Mouse (Mus musculus) neural tube, embryonic 11.5 days (tissue): ENCODE data around the gene Olfr1248. TPM values are rescaled to one million over a fixed set of nuclear protein-coding genes. Genes with fewer than 3 reads are reported as not detected.
"Not testable (repeated sequence)": the region's sequence is repeated elsewhere in the genome, so short reads cannot be mapped to it uniquely, and the experiment has no call there.

ENCODE experiments used
- ATAC-seq: fragments of 200-750 bp; cut with Nextera tagmentation; 2 replicates; pipeline ENCODE4 v1.8.0; 2017; ENCODE audit warnings: moderate number of reproducible peaks, mild to moderate bottlenecking, moderate TSS enrichment, moderate library complexity; ENCODE audit not compliant: insufficient read depth, low FRiP score, low TSS enrichment
- DNase-seq: peaks from one replicate; pipeline ENCODE4 v3.0.0-alpha.2; 2015; ENCODE audit warnings: low spot score
- H3K27ac ChIP-seq: fragments of 300-500 bp; sonication (generic); 2 replicates; pipeline ENCODE4 v1.5.1; 2014; ENCODE audit warnings: low read depth, mild to moderate bottlenecking, low read length
- H3K27me3 ChIP-seq: fragments of 300-500 bp; sonication (generic); 2 replicates; pipeline ENCODE4 v1.6.1; 2014; ENCODE audit warnings: mild to moderate bottlenecking, low read length, mixed read lengths; ENCODE audit not compliant: control insufficient read depth, insufficient read depth
- H3K36me3 ChIP-seq: fragments of 300-500 bp; sonication (generic); 2 replicates; pipeline ENCODE4 v1.6.1; 2014; ENCODE audit warnings: mild to moderate bottlenecking, low read length, moderate library complexity, mixed read lengths; ENCODE audit not compliant: control insufficient read depth, insufficient read depth
- H3K4me1 ChIP-seq: fragments of 300-500 bp; sonication (generic); 2 replicates; pipeline ENCODE4 v1.6.1; 2014; ENCODE audit warnings: low read length, mixed read lengths; ENCODE audit not compliant: control insufficient read depth, insufficient read depth
- H3K4me2 ChIP-seq: fragments of 300-500 bp; sonication (generic); 2 replicates; pipeline ENCODE4 v1.6.1; 2014; ENCODE audit warnings: low read depth, mild to moderate bottlenecking, moderate library complexity
- H3K4me3 ChIP-seq: fragments of 300-500 bp; sonication (generic); 2 replicates; pipeline ENCODE4 v1.5.1; 2014; ENCODE audit warnings: low read depth, low read length
- H3K9ac ChIP-seq: fragments of 300-500 bp; sonication (generic); 2 replicates; pipeline ENCODE4 v1.6.1; 2014; ENCODE audit warnings: mild to moderate bottlenecking, low read length
- H3K9me3 ChIP-seq: fragments of 300-500 bp; sonication (generic); 2 replicates; pipeline ENCODE4 v1.6.1; 2016; ENCODE audit warnings: low read length; ENCODE audit not compliant: control insufficient read depth
- WGBS: fragments of 180-500 bp; shearing (Covaris S2); extraction: QIAGEN DNeasy Blood & Tissue Kit; methylation state at CpG from one replicate; pipeline ENCODE4 v1.1.7; 2014; 5-methylcytosine and 5-hydroxymethylcytosine counted together
- polyA plus RNA-seq: library from polyadenylated mRNA; unstranded; fragments of >200 nt; fragmentation: Nextera tagmentation; extraction: Ambion mirVana; gene quantifications from 2 replicates; pipeline ENCODE4 v1.2.1, GENCODE M21; 2014

Olfr1248 gene
- not detected in 2 replicates for polyA plus RNA-seq

DNA sequence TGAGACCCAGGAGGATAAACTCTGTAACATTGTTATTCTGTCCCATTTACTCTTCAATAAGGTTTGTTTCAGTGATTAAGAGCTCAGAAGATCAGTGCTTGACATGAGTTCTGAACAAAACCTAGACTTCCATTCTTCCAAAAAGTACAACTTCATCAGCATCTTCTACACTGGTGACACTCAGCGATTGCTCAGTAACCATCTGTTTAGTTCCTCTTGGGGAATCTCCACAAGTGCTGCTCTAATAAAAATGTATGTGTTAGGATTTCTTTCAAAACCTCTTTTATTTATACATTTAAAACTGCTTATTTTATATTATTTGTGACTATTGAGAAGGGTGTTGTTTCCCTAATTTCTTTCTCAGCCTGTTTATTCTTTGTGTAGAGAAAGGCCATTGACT is at the start of gene Olfr1248:
Gene Olfr1248 (minus strand): TSS at position 101 of the 400 bp plus-strand sequence.
- not testable (repeated sequence) for H3K4me3 ChIP-seq, DNase-seq, ATAC-seq, H3K27me3 ChIP-seq, H3K9ac ChIP-seq, H3K4me2 ChIP-seq, H3K9me3 ChIP-seq, H3K27ac ChIP-seq, H3K36me3 ChIP-seq, H3K4me1 ChIP-seq
- WGBS, result 100% methylated on average over 1 of the region's 1 CpGs

DNA sequence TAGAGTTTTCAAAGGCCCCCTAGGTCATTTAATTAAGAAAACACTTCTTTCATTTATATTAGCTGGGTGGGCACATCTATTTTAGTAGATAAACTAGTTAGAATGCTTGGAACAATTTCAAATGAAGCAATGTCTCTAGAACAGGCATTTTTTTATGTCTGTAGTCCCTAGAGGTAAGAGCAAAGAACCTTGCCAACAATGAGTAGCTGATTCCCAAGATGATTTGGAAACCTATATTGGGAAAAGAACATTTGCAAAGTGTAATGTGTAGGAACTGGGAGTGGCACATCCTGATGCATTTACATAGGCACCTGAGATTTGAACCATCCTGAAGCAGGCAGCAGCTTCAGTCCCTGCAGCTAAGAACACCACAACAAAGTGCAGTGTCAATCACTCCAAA is 43.3 kb upstream of the Olfr1248 start, which contains the start of gene Olfr1250:
Gene Olfr1250 (minus strand): TSS at position 101 of the 400 bp plus-strand sequence.
- Histone ChIP-seq H3K9me3 (no peaks in the 10 kb centered on the region), H3K27ac (no peak within 1 kb of the TSS), H3K9ac (no peak within 1 kb of the TSS), H3K4me3 (no peak within 1 kb of the TSS), H3K4me1 (no peaks in the 10 kb centered on the region), H3K36me3 (no peaks in the 10 kb centered on the region), H3K4me2 (no peak within 1 kb of the TSS), H3K27me3 (no peaks in the 10 kb centered on the region)
- ATAC-seq (no peak), DNase-seq (no peak)

GRCm38 (mm10) chr2:89634883-89635282 is 16.8 kb upstream of the Olfr1248 start, which contains the start of gene Olfr1249:
TSS of gene Olfr1249 (minus strand) at chr2:89634983.
- Histone ChIP-seq H3K4me3 (no peak within 1 kb of the TSS), H3K27ac (no peak within 1 kb of the TSS), H3K36me3 (no peaks in the 10 kb centered on the region), H3K9me3 (no peaks in the 10 kb centered on the region), H3K9ac (no peak within 1 kb of the TSS), H3K4me1 (no peaks in the 10 kb centered on the region), H3K27me3 (no peaks in the 10 kb centered on the region), H3K4me2 (no peak within 1 kb of the TSS)
- DNase-seq (no peak), ATAC-seq (no peak)
- WGBS, result 92% methylated on average over 2 of the region's 2 CpGs

- WGBS, result 95% methylated on average over 2 of the region's 2 CpGs
- ATAC-seq (no peak), DNase-seq (no peak)
- Histone ChIP-seq H3K27ac (no peak within 1 kb of the TSS), H3K9ac (no peak within 1 kb of the TSS), H3K36me3 (no peaks in the 10 kb centered on the region), H3K4me2 (no peak within 1 kb of the TSS), H3K9me3 (no peaks in the 10 kb centered on the region), H3K4me3 (no peak within 1 kb of the TSS), H3K27me3 (no peaks in the 10 kb centered on the region), H3K4me1 (no peaks in the 10 kb centered on the region)
Observed at GRCm38 (mm10) chr2:89614030-89614429, 4.0 kb downstream of the Olfr1248 start, which contains the start of gene Olfr1247. TSS of gene Olfr1247 (minus strand) at chr2:89614130.

DNA sequence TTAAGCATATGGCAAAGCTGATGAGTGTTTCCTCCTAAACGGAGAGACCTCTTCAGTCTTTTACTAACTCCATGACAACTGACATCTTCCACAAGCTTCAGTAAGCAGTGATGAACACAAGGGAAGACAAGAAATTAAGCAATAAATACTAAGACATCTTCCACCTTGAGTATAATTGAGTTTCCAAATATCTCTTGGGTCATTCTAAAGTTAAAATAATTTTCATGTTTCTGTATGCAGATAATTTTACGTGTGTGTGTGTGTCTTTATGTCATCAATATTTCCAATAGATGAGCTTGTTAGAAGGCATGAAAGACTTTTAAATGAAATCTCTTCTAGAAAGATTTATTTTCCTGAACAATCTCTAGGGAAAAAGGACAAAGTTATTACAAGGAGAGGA is 25.0 kb downstream of the Olfr1248 start, which contains the start of gene Olfr1246:
Gene Olfr1246 (minus strand): TSS at position 101 of the 400 bp plus-strand sequence.
- DNase-seq (no peak), ATAC-seq (no peak)
- Histone ChIP-seq H3K4me2 (no peak within 1 kb of the TSS), H3K9me3 (no peaks in the 10 kb centered on the region), H3K4me3 (no peak within 1 kb of the TSS), H3K27ac (no peak within 1 kb of the TSS), H3K9ac (no peak within 1 kb of the TSS), H3K36me3 (no peaks in the 10 kb centered on the region), H3K4me1 (no peaks in the 10 kb centered on the region), H3K27me3 (no peaks in the 10 kb centered on the region)
- 84% methylated on average over 2 of the region's 2 CpGs for WGBS

DNA sequence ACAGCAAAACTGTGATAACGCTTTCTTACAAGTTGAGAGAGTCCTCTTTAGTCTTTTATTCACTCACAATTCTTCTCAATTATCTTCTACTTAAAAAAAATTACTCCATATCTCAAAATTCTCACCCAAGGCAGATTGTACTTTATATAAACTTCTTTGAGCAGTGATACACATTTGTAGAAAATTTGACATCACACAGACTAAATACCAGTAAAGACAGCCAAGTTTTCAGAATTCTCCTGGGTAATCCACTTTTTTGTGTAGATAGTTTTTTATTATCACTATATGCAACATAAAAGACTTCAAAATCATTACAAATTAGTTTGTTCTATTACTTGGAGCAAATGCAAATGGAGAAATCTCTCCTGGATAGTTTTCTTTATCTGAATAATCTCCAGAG is 39.7 kb downstream of the Olfr1248 start, which contains the start of gene Olfr1245:
Gene Olfr1245 (minus strand): TSS at position 101 of the 400 bp plus-strand sequence.
- Histone ChIP-seq H3K4me3 (no peak within 1 kb of the TSS), H3K9me3 (no peaks in the 10 kb centered on the region), H3K36me3 (no peaks in the 10 kb centered on the region), H3K27me3 (no peaks in the 10 kb centered on the region), H3K9ac (no peak within 1 kb of the TSS), H3K4me1 (no peaks in the 10 kb centered on the region), H3K27ac (no peak within 1 kb of the TSS), H3K4me2 (no peak within 1 kb of the TSS)
- no peak for ATAC-seq
- 95% methylated on average over 1 of the region's 1 CpGs for WGBS
- no peak for DNase-seq

Other genes starting within 250 kb of the Olfr1248 start
- not detected in 2 replicates for gene Olfr1238, start 208.6 kb downstream of the Olfr1248 start, polyA plus RNA-seq
- not detected in 2 replicates for gene Olfr1239, start 197.8 kb downstream of the Olfr1248 start, polyA plus RNA-seq
- gene Olfr1240, start 175.2 kb downstream of the Olfr1248 start, polyA plus RNA-seq, result not detected in 2 replicates
- not detected in 2 replicates for gene Olfr1241, start 131.1 kb downstream of the Olfr1248 start, polyA plus RNA-seq
- not detected in 2 replicates for gene Olfr1242, start 119.9 kb downstream of the Olfr1248 start, polyA plus RNA-seq
- not detected in 2 replicates for gene Olfr1243, start 86.8 kb downstream of the Olfr1248 start, polyA plus RNA-seq
- not detected in 2 replicates for gene Olfr1245, start 39.8 kb downstream of the Olfr1248 start, polyA plus RNA-seq
- not detected in 2 replicates for gene Olfr1246, start 25.1 kb downstream of the Olfr1248 start, polyA plus RNA-seq
- not detected in 2 replicates for gene Olfr1247, start 4.1 kb downstream of the Olfr1248 start, polyA plus RNA-seq
- not detected in 2 replicates for gene Olfr1249, start 16.7 kb upstream of the Olfr1248 start, polyA plus RNA-seq
- gene Olfr1250, start 43.2 kb upstream of the Olfr1248 start, polyA plus RNA-seq, result not detected in 2 replicates
- gene Olfr1251, start 53.7 kb upstream of the Olfr1248 start, polyA plus RNA-seq, result not detected in 2 replicates
- not detected in 2 replicates for gene Olfr1252, start 106.8 kb upstream of the Olfr1248 start, polyA plus RNA-seq
- not detected in 2 replicates for gene Olfr1253, start 138.8 kb upstream of the Olfr1248 start, polyA plus RNA-seq
- gene Olfr1254, start 175.4 kb upstream of the Olfr1248 start, polyA plus RNA-seq, result not detected in 2 replicates
- gene Olfr1255, start 193.8 kb upstream of the Olfr1248 start, polyA plus RNA-seq, result not detected in 2 replicates
- not detected in 2 replicates for gene Olfr1256, start 223.3 kb upstream of the Olfr1248 start, polyA plus RNA-seq
- not detected in 2 replicates for gene Olfr48, start 230.0 kb upstream of the Olfr1248 start, polyA plus RNA-seq